Mouse (Mus musculus): ENCODE measurements around the gene Sept5.

- TF ChIP-seq NANOG (IDR thresholded peaks at IDR 0.05; ENCODE audit: borderline replicate concordance, low read length): no peak
- no peak for TF ChIP-seq CTCF (conservative IDR thresholded peaks at IDR 0.05; ENCODE audit: low read length)
- TF ChIP-seq POU5F1 (IDR thresholded peaks at IDR 0.05; ENCODE audit: borderline replicate concordance, low read length): no peak
These were observed 15.6 kb upstream of the Sept5 start for GRCm38 (mm10) chr16:18645329-18645728.
